Mouse (Mus musculus) heart, postnatal 25 days (tissue): ENCODE measurements around the gene Defb45. TPM values are rescaled to one million over a fixed set of nuclear protein-coding genes. Genes with fewer than 3 reads are reported as not detected.
A peak's percentile ranks its signal among the peaks of the same experiment; 100 is the strongest.

Experiments used
- DNase-seq: peaks from one replicate; pipeline ENCODE4 v3.0.0; 2022; ENCODE audit warnings: low spot score
- intact Hi-C: fragments of 180-260 bp; cut with DNase I; formaldehyde crosslinking; loops from one replicate; pipeline ENCODE4 v1.15.1; 2025
- total RNA-seq, 2 experiments: library from RNA; stranded (reverse); gene quantifications; 2 replicates each; pipeline ENCODE4 v1.2.3; 2021

The Defb45 gene
- total RNA-seq: not detected

GRCm38 (mm10) chr2:152599299-152599698, at the start of gene Defb45:
Gene Defb45, minus strand, starts transcription at chr2:152599399.
- no peak for DNase-seq
- intact Hi-C loops: no loop called here

GRCm38 (mm10) chr2:152639406-152640113, 40.4 kb upstream of the Defb45 start:
- peak; percentile 54 for DNase-seq
- intact Hi-C loops: no loop called here

GRCm38 (mm10) chr2:152638865-152639264, 39.7 kb upstream of the Defb45 start:
- intact Hi-C loops: no loop called here
- no peak for DNase-seq

GRCm38 (mm10) chr2:152637381-152637780, 38.2 kb upstream of the Defb45 start:
- no peak for DNase-seq
- intact Hi-C loops: no loop called here

- no peak for DNase-seq
- intact Hi-C loops: no loop called here
These were observed 37.8 kb upstream of the Defb45 start for GRCm38 (mm10) chr2:152637006-152637322.

GRCm38 (mm10) chr2:152636246-152637005, 37.2 kb upstream of the Defb45 start:
- peak; percentile 83 for DNase-seq
- intact Hi-C loops: no loop called here

- intact Hi-C loops: no loop called here
- DNase-seq: no peak
These were observed 35.1 kb upstream of the Defb45 start for GRCm38 (mm10) chr2:152634311-152634710.

GRCm38 (mm10) chr2:152633334-152633733, 34.1 kb upstream of the Defb45 start:
- intact Hi-C loops: no loop called here
- DNase-seq: no peak

- intact Hi-C loops: no loop called here
- DNase-seq: no peak
These were observed 30.7 kb upstream of the Defb45 start for GRCm38 (mm10) chr2:152629904-152630303.

GRCm38 (mm10) chr2:152629239-152629638, 30.0 kb upstream of the Defb45 start:
- DNase-seq: no peak
- intact Hi-C loops: no loop called here

- intact Hi-C loops: no loop called here
- DNase-seq: no peak
These were observed 28.9 kb upstream of the Defb45 start for GRCm38 (mm10) chr2:152628066-152628465.

GRCm38 (mm10) chr2:152626774-152627591, 27.8 kb upstream of the Defb45 start, which contains the start of gene Rem1:
Gene Rem1, plus strand, starts transcription at chr2:152626951.
- intact Hi-C loops: no loop called here
- DNase-seq: no peak

GRCm38 (mm10) chr2:152625256-152625655, 26.1 kb upstream of the Defb45 start:
- DNase-seq: no peak
- intact Hi-C loops: no loop called here

- DNase-seq: no peak
- intact Hi-C loops: no loop called here
These were observed 25.4 kb upstream of the Defb45 start for GRCm38 (mm10) chr2:152624566-152624965.

GRCm38 (mm10) chr2:152622953-152623352, 23.8 kb upstream of the Defb45 start, which contains the start of gene Defb25:
Gene Defb25, minus strand, starts transcription at chr2:152623053.
- intact Hi-C loops: no loop called here
- no peak for DNase-seq

GRCm38 (mm10) chr2:152622151-152622550, 23.0 kb upstream of the Defb45 start:
- no peak for DNase-seq
- intact Hi-C loops: no loop called here

- DNase-seq: no peak
- intact Hi-C loops: no loop called here
These were observed 21.4 kb upstream of the Defb45 start for GRCm38 (mm10) chr2:152620367-152621134.

GRCm38 (mm10) chr2:152617374-152617773, 18.2 kb upstream of the Defb45 start:
- intact Hi-C loops: loop anchor here (5.0 to 10.0 kb wide), 2 partner anchors 147 to 215 kb away; partner anchors contain the start of gene Bcl2l1
- DNase-seq: no peak

- DNase-seq: no peak
- intact Hi-C loops: loop anchor here (5.0 to 10.0 kb wide), 2 partner anchors 148 to 216 kb away; partner anchors contain the start of gene Bcl2l1
These were observed 17.3 kb upstream of the Defb45 start for GRCm38 (mm10) chr2:152616470-152616869.

GRCm38 (mm10) chr2:152615563-152615962, 16.4 kb upstream of the Defb45 start:
- DNase-seq: no peak
- intact Hi-C loops: loop anchor here (1.0 to 10.0 kb wide), 3 partner anchors 42 to 217 kb away; partner anchors contain the start of gene Bcl2l1
